10 mouse cellular contexts compared by ENCODE assay signal in genomic region chr16:57858151-57858764, GRCm38 (mm10).
A peak's percentile ranks its signal among the peaks of the same experiment; 100 is the strongest.
DNase-seq lines count a peak whose midpoint lies in the region; ATAC-seq and TF ChIP-seq lines count a peak whose summit lies in the region.
"Had no signal": no experiment of that assay in that cellular context is flagged by ENCODE, and none has a peak within 500 bp of the region (broad histone marks: within the 10 kb centered on the region; RNA-seq: fewer than 3 reads in every experiment).

No protein-coding gene starts in this region.

- TF ChIP-seq CTCF in kidney, adult 2 months (conservative IDR thresholded peaks at IDR 0.05; ENCODE audit: insufficient read depth, insufficient read length, low read depth, low read length) = no peak
- TF ChIP-seq CTCF in thymus, adult 2 months (IDR thresholded peaks at IDR 0.05; ENCODE audit: borderline replicate concordance, control insufficient read depth, extremely low read depth, insufficient read depth, low read length, poor library complexity) = no peak

- peak; percentile 12 for DNase-seq in embryonic facial prominence, embryonic 11.5 days (ENCODE audit: low spot score)
- DNase-seq in embryonic facial prominence, embryonic 10.5 days (ENCODE audit: low spot score) = no peak
- DNase-seq in ES-CJ7 (ENCODE audit: low read depth, low spot score) = peak; percentile 17
- DNase-seq in spleen, postnatal 4 days (ENCODE audit: low spot score in 2 of 2) = no peak
- no peak for DNase-seq in kidney, adult 2 months
- DNase-seq in thymus, adult 2 months = no peak
- DNase-seq: lung, adult 2 months had no signal

- H3K9me3 ChIP-seq in embryonic facial prominence, embryonic 11.5 days (replicated peaks; ENCODE audit: control insufficient read depth, low read length) = no peaks in the 10 kb centered on the region
- H3K9me3 ChIP-seq in embryonic facial prominence, embryonic 10.5 days = no peaks in the 10 kb centered on the region
- H3K9me3 ChIP-seq in forebrain, embryonic 15.5 days = no peaks in the 10 kb centered on the region

- no peak overlapping the region for H3K4me2 ChIP-seq in embryonic facial prominence, embryonic 11.5 days (ENCODE audit: low read depth, low read length)
- H3K4me2 ChIP-seq in forebrain, embryonic 15.5 days (replicated peaks) = 0 out of 2 replicates have a peak overlapping the region, but pooled peaks have one; percentile 4

- peak overlapping the region; percentile 6; the same call in 1 of the 2 replicates for H3K9ac ChIP-seq in embryonic facial prominence, embryonic 11.5 days (replicated peaks; ENCODE audit: low read length)
- H3K9ac ChIP-seq in forebrain, embryonic 15.5 days (replicated peaks) = no peak overlapping the region

- no peaks in the 10 kb centered on the region for H3K4me1 ChIP-seq in embryonic facial prominence, embryonic 11.5 days (ENCODE audit: control insufficient read depth, insufficient read depth, low read length)
- peaks cover 13% of the 10 kb centered on the region for H3K4me1 ChIP-seq in embryonic facial prominence, embryonic 10.5 days
- H3K4me1 ChIP-seq in forebrain, embryonic 15.5 days = peaks cover 16% of the 10 kb centered on the region
- H3K4me1 ChIP-seq in kidney, adult 2 months (ENCODE audit: control insufficient read depth, insufficient read depth, low read length) = no peaks in the 10 kb centered on the region
- no peaks in the 10 kb centered on the region for H3K4me1 ChIP-seq in thymus, adult 2 months (replicated peaks; ENCODE audit: control insufficient read depth, insufficient read depth, low read length)

- no peak overlapping the region for H3K4me3 ChIP-seq in embryonic facial prominence, embryonic 11.5 days (ENCODE audit: low read depth, low read length)
- H3K4me3 ChIP-seq in embryonic facial prominence, embryonic 10.5 days = no peak overlapping the region
- no peak overlapping the region for H3K4me3 ChIP-seq in forebrain, embryonic 15.5 days
- H3K4me3 ChIP-seq in kidney, adult 2 months (ENCODE audit: insufficient read depth, low read depth, low read length) = no peak overlapping the region
- no peak overlapping the region for H3K4me3 ChIP-seq in thymus, adult 2 months (ENCODE audit: control insufficient read depth, insufficient read depth, low read length)
- H3K4me3 ChIP-seq: erythroblast, embryonic 14.5 days had no signal

- TF ChIP-seq POLR2A in kidney, adult 2 months (IDR thresholded peaks at IDR 0.05; ENCODE audit: low read depth, low read length) = no peak
- no peak for TF ChIP-seq POLR2A in thymus, adult 2 months (IDR thresholded peaks at IDR 0.05; ENCODE audit: control insufficient read depth, extremely low read depth, insufficient read depth, low read length, poor library complexity)

- no peaks in the 10 kb centered on the region for H3K36me3 ChIP-seq in embryonic facial prominence, embryonic 11.5 days (replicated peaks; ENCODE audit: control insufficient read depth, insufficient read depth, low read depth, low read length)
- H3K36me3 ChIP-seq in embryonic facial prominence, embryonic 10.5 days (replicated peaks) = no peaks in the 10 kb centered on the region
- H3K36me3 ChIP-seq in forebrain, embryonic 15.5 days = no peaks in the 10 kb centered on the region
- no peaks in the 10 kb centered on the region for H3K36me3 ChIP-seq in kidney, adult 2 months (ENCODE audit: control insufficient read depth, insufficient read depth, low read length)
- no peaks in the 10 kb centered on the region for H3K36me3 ChIP-seq in thymus, adult 2 months (ENCODE audit: control insufficient read depth, insufficient read depth, low read length)

- WGBS in embryonic facial prominence, embryonic 11.5 days = 5% methylated on average over 2 of the region's 2 CpGs
- WGBS in embryonic facial prominence, embryonic 10.5 days = 9% methylated on average over 2 of the region's 2 CpGs
- WGBS in forebrain, embryonic 15.5 days = 6% methylated on average over 2 of the region's 2 CpGs
- WGBS in kidney, adult 2 months = 24% methylated on average over 2 of the region's 2 CpGs
- WGBS in thymus, adult 2 months = 40% methylated on average over 2 of the region's 2 CpGs

- ATAC-seq in embryonic facial prominence, embryonic 11.5 days (replicated peaks; ENCODE audit: insufficient number of reproducible peaks, low FRiP score, low TSS enrichment, low read depth) = no peak
- ATAC-seq in forebrain, embryonic 15.5 days (replicated peaks) = peak; percentile 10; the same call in 1 of the 2 replicates
- ATAC-seq in megakaryocyte progenitor cell, adult 5-6 weeks (replicated peaks; ENCODE audit: poor library complexity) = peak; percentile 80

- no peak overlapping the region for H3K27ac ChIP-seq in embryonic facial prominence, embryonic 11.5 days (replicated peaks; ENCODE audit: low read depth, low read length)
- no peak overlapping the region for H3K27ac ChIP-seq in embryonic facial prominence, embryonic 10.5 days (replicated peaks)
- H3K27ac ChIP-seq in forebrain, embryonic 15.5 days (replicated peaks) = peak overlapping the region; percentile 16; the same call in 1 of the 2 replicates
- H3K27ac ChIP-seq in kidney, adult 2 months (ENCODE audit: insufficient read depth, low read depth, low read length) = no peak overlapping the region
- H3K27ac ChIP-seq in thymus, adult 2 months (ENCODE audit: control insufficient read depth, insufficient read depth, low read length) = no peak overlapping the region

- no peaks in the 10 kb centered on the region for H3K27me3 ChIP-seq in embryonic facial prominence, embryonic 11.5 days (ENCODE audit: control insufficient read depth, insufficient read depth, low read length)
- H3K27me3 ChIP-seq in embryonic facial prominence, embryonic 10.5 days (replicated peaks; ENCODE audit: low read depth, poor library complexity, severe bottlenecking) = no peaks in the 10 kb centered on the region
- H3K27me3 ChIP-seq in forebrain, embryonic 15.5 days = no peaks in the 10 kb centered on the region; the same call in 1 of the 2 replicates
- H3K27me3 ChIP-seq in kidney, adult 2 months (replicated peaks; ENCODE audit: control insufficient read depth, insufficient read depth, low read length) = no peaks in the 10 kb centered on the region
- no peaks in the 10 kb centered on the region for H3K27me3 ChIP-seq in thymus, adult 2 months (ENCODE audit: control insufficient read depth, insufficient read depth, low read length)

Comparison
In these comparisons a context has a peak if more than half of its experiments do, and no peak if none do; other contexts are left out.
1. DNase-seq: peak in embryonic facial prominence, embryonic 11.5 days (single experiment) and ES-CJ7 (single experiment); none in embryonic facial prominence, embryonic 10.5 days (single experiment), spleen, postnatal 4 days (0 of 2), kidney, adult 2 months (single experiment) and thymus, adult 2 months (single experiment).